Mouse (Mus musculus) hindbrain, postnatal 0 days (tissue): ENCODE measurements at regions not wholly inside any gene's neighbourhood (a gene's known extent, or its start where the extent isn't known, plus 50 kb on each side); places are given as distances from the start of the nearest gene placed in this dataset.

Experiments used
- ATAC-seq: fragments of 200-750 bp; cut with Nextera tagmentation; 2 replicates; pipeline ENCODE4 v1.8.0; 2017; ENCODE audit warnings: mild to moderate bottlenecking, moderate TSS enrichment, moderate library complexity
- DNase-seq: peaks from one replicate; pipeline ENCODE4 v3.0.0-alpha.2; 2015; ENCODE audit warnings: low spot score
- H3K27ac ChIP-seq: fragments of 300-500 bp; sonication (generic); 2 replicates; pipeline ENCODE4 v1.5.1; 2014; ENCODE audit warnings: mild to moderate bottlenecking
- H3K27me3 ChIP-seq: fragments of 300-500 bp; sonication (generic); 2 replicates; pipeline ENCODE4 v1.6.1; 2014; ENCODE audit warnings: low read length, mixed read lengths; ENCODE audit not compliant: insufficient read depth
- H3K36me3 ChIP-seq: fragments of 300-500 bp; sonication (generic); 2 replicates; pipeline ENCODE4 v1.6.1; 2014; ENCODE audit warnings: low read length, mixed read lengths; ENCODE audit not compliant: insufficient read depth
- H3K4me1 ChIP-seq: fragments of 300-500 bp; sonication (generic); 2 replicates; pipeline ENCODE4 v1.6.1; 2014; ENCODE audit warnings: antibody characterized with exemption, low read length, mixed read lengths; ENCODE audit not compliant: insufficient read depth
- H3K4me2 ChIP-seq: fragments of 300-500 bp; sonication (generic); 2 replicates; pipeline ENCODE4 v1.6.1; 2014; ENCODE audit warnings: low read depth, mild to moderate bottlenecking, low read length, moderate library complexity, mixed read lengths
- H3K4me3 ChIP-seq: fragments of 300-500 bp; sonication (generic); 2 replicates; pipeline ENCODE4 v1.5.1; 2014; ENCODE audit warnings: low read length
- H3K9ac ChIP-seq: fragments of 300-500 bp; sonication (generic); replicated peaks from 2 replicates; pipeline ENCODE4 v1.6.1; 2014; ENCODE audit warnings: mild to moderate bottlenecking, low read length, moderate library complexity, mixed read lengths
- H3K9me3 ChIP-seq: fragments of 300-500 bp; sonication (generic); 2 replicates; pipeline ENCODE4 v1.6.1; 2016; ENCODE audit warnings: low read length, mixed read lengths
- CTCF ChIP-seq: IDR thresholded peaks from 2 replicates; pipeline ENCODE4 v1.5.1; 2016; ENCODE audit warnings: antibody characterized with exemption, control low read depth, low read depth
- WGBS: fragments of 180-500 bp; shearing (Covaris S2); extraction: QIAGEN DNeasy Blood & Tissue Kit; methylation state at CpG from one replicate; pipeline ENCODE4 v1.1.7; 2014; 5-methylcytosine and 5-hydroxymethylcytosine counted together

DNA sequence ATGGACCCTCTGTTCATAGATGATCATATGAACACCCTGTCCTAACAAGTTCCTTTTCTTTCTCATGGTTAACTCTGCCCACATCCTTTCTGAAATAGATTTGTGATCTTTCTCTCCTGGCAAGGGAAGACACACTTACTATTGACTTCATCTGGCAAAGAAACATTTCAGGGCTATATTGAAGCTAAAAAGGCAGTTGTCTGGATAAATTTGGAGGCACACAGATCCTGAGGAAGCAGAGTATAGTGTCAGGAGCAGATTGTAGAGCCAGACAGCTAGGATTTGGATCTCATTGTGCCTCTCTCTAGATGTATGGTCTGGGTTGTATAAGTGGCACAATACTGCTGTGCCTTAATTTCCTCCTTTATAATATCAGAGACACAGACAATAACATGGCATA lies 1204.7 kb upstream of the Klhl29 start:
- Histone ChIP-seq H3K9ac (no peak overlapping the region), H3K27ac (no peak overlapping the region), H3K9me3 (no peaks in the 10 kb centered on the region), H3K4me3 (no peak overlapping the region), H3K27me3 (no peaks in the 10 kb centered on the region), H3K4me2 (no peak overlapping the region), H3K36me3 (no peaks in the 10 kb centered on the region), H3K4me1 (no peaks in the 10 kb centered on the region)
- ATAC-seq (no peak), DNase-seq (no peak)
- no peak for TF ChIP-seq CTCF

DNA sequence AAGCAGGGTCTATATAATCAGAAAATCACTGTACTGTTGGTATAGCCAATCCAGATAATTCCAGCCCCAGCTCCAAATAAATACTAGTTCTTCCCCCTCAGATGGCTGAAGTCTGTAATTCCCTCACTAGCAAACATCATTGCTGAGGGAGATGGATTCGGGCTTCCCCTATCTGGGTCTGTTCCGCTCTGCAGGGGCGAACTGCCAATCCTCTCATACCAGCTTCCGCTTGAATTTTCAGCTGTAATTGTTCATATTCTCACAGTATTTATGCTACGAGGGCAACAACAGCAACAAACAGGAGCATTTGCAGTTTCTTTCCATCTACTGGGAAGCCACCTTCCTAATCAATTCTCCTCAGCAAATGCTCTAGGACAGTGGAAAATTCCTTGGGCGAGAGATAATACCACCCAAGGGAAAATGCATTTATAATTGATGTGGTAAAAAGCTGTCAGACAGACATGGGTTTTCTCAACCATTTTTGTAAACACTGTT lies 1201.4 kb upstream of the Klhl29 start:
- 45% methylated on average over 6 of the region's 6 CpGs for WGBS
- H3K9ac ChIP-seq, result no peak overlapping the region
- H3K27me3 ChIP-seq, result no peaks in the 10 kb centered on the region
- no peaks in the 10 kb centered on the region for H3K4me1 ChIP-seq
- TF ChIP-seq CTCF, result no peak
- H3K27ac ChIP-seq, result no peak overlapping the region
- peak; percentile 21 for DNase-seq
- no peak for ATAC-seq
- no peak overlapping the region for H3K4me3 ChIP-seq
- H3K36me3 ChIP-seq, result no peaks in the 10 kb centered on the region
- H3K9me3 ChIP-seq, result no peaks in the 10 kb centered on the region
- H3K4me2 ChIP-seq, result 0 out of 2 replicates have a peak overlapping the region, but pooled peaks have one; percentile 19
